Mouse (Mus musculus) myocyte (in vitro differentiated cells): ENCODE results near the gene Spred2. TPM values are rescaled to one million over a fixed set of nuclear protein-coding genes. Genes with fewer than 3 reads are reported as not detected.

Experiments
- H3K27me3 ChIP-seq: one replicate; pipeline ENCODE4 v1.6.1; 2011; ENCODE audit not compliant: control insufficient read depth, insufficient read depth, insufficient read length
- H3K36me3 ChIP-seq: one replicate; pipeline ENCODE4 v1.6.1; 2011; ENCODE audit not compliant: control insufficient read depth, insufficient read depth
- H3K4me2 ChIP-seq: one replicate; pipeline ENCODE4 v1.6.1; 2011; ENCODE audit warnings: low read depth, control low read depth
- H3K4me3 ChIP-seq: one replicate; pipeline ENCODE4 v1.5.1; 2011; ENCODE audit warnings: mild to moderate bottlenecking, control low read depth, moderate library complexity
- H3K79me2 ChIP-seq: one replicate; pipeline ENCODE4 v1.6.1; 2011; ENCODE audit not compliant: control insufficient read depth, insufficient read depth
- H3ac ChIP-seq: one replicate; pipeline ENCODE4 v1.6.1; 2011; ENCODE audit not compliant: control insufficient read depth, insufficient read length
- CEBPB ChIP-seq: IDR thresholded peaks from 2 replicates; pipeline ENCODE4 v1.6.1; 2011; ENCODE audit warnings: mild to moderate bottlenecking, moderate library complexity; ENCODE audit not compliant: poor library complexity, insufficient read depth, severe bottlenecking
- E2F4 ChIP-seq: IDR thresholded peaks from one replicate; pipeline ENCODE4 v1.6.1; 2011; ENCODE audit warnings: mild to moderate bottlenecking, control low read depth, moderate library complexity; ENCODE audit not compliant: insufficient read depth
- MAX ChIP-seq: IDR thresholded peaks from one replicate; pipeline ENCODE4 v1.6.1; 2011; ENCODE audit warnings: low read depth, mild to moderate bottlenecking, control low read depth
- MYOD1 ChIP-seq, 3 experiments: IDR thresholded peaks; one replicate each; pipeline ENCODE4 v1.6.1; 2011; ENCODE audit warnings: control low read depth in 2 of 3, low read depth in 2 of 3, mild to moderate bottlenecking in 2 of 3, moderate library complexity in 1 of 3; ENCODE audit not compliant: insufficient read length in 2 of 3, control insufficient read depth in 1 of 3
- MYOG ChIP-seq, 3 experiments: IDR thresholded peaks; one replicate each; pipeline ENCODE4 v1.6.1; 2011; ENCODE audit warnings: control low read depth in 2 of 3, low read depth in 2 of 3, mild to moderate bottlenecking in 2 of 3; ENCODE audit not compliant: insufficient read length in 2 of 3, control insufficient read depth in 1 of 3, insufficient read depth in 1 of 3
- POLR2A ChIP-seq: IDR thresholded peaks from one replicate; pipeline ENCODE4 v1.6.1; 2011; ENCODE audit warnings: low read depth, mild to moderate bottlenecking, control low read depth, moderate library complexity; ENCODE audit not compliant: insufficient read length
- POLR2AphosphoS2 ChIP-seq: IDR thresholded peaks from one replicate; pipeline ENCODE4 v1.6.1; 2011; ENCODE audit warnings: low read depth, control low read depth; ENCODE audit not compliant: insufficient read length
- REST ChIP-seq: IDR thresholded peaks from one replicate; pipeline ENCODE4 v1.6.1; 2011; ENCODE audit warnings: mild to moderate bottlenecking, control low read depth, moderate library complexity; ENCODE audit not compliant: insufficient read depth, insufficient read length
- SRF ChIP-seq: IDR thresholded peaks from one replicate; pipeline ENCODE4 v1.6.1; 2011; ENCODE audit warnings: low read depth; ENCODE audit not compliant: control insufficient read depth, insufficient read length
- TCF12 ChIP-seq: IDR thresholded peaks from one replicate; pipeline ENCODE4 v1.6.1; 2011; ENCODE audit warnings: mild to moderate bottlenecking, control low read depth; ENCODE audit not compliant: poor library complexity, insufficient read depth, severe bottlenecking
- TCF3 ChIP-seq: IDR thresholded peaks from one replicate; pipeline ENCODE4 v1.6.1; 2011; ENCODE audit warnings: low read depth, control low read depth; ENCODE audit not compliant: insufficient read length
- USF1 ChIP-seq: IDR thresholded peaks from one replicate; pipeline ENCODE4 v1.6.1; 2011; ENCODE audit warnings: low read depth, mild to moderate bottlenecking, control low read depth, moderate library complexity
- polyA plus RNA-seq: library from polyadenylated mRNA; unstranded; fragments of >200 nt; fragmentation: generic; extraction: Trizol; gene quantifications from one replicate; pipeline ENCODE4 v1.2.1, GENCODE M21; 2012; ENCODE audit warnings: missing spikeins

Spred2 gene
- polyA plus RNA-seq, 1 experiment: 15.7 TPM

- no peaks in the 10 kb centered on the region for H3K27me3 ChIP-seq
- no peak overlapping the region for H3ac ChIP-seq
- H3K4me2 ChIP-seq: peak overlapping the region; percentile 72
- TF ChIP-seq CEBPB (no peak), SRF (no peak), MAX (no peak), POLR2AphosphoS2 (no peak), MYOG (IDR thresholded peaks at IDR 0.05; ENCODE audit: control insufficient read depth in 1 of 3, insufficient read depth in 1 of 3, insufficient read length in 2 of 3, low read depth in 2 of 3) (no peak), E2F4 (no peak), USF1 (no peak), REST (no peak), POLR2A (no peak), MYOD1 (IDR thresholded peaks at IDR 0.05; ENCODE audit: control insufficient read depth in 1 of 3, insufficient read length in 2 of 3, low read depth in 2 of 3) (no peak), TCF12 (no peak), TCF3 (no peak)
- peaks cover 95% of the 10 kb centered on the region for H3K79me2 ChIP-seq
- H3K36me3 ChIP-seq: no peaks in the 10 kb centered on the region
- H3K4me3 ChIP-seq: no peak overlapping the region
Observed at GRCm38 (mm10) chr11:19992341-19993281, 68.4 kb downstream of the Spred2 start.

- Histone ChIP-seq H3ac (no peak overlapping the region), H3K36me3 (no peaks in the 10 kb centered on the region), H3K79me2 (peaks cover 84% of the 10 kb centered on the region), H3K27me3 (no peaks in the 10 kb centered on the region), H3K4me2 (no peak overlapping the region), H3K4me3 (no peak overlapping the region)
- TF ChIP-seq POLR2A: no peak
- no peak for TF ChIP-seq MAX
- TF ChIP-seq TCF12: no peak
- TF ChIP-seq CEBPB: no peak
- TF ChIP-seq TCF3: no peak
- TF ChIP-seq SRF: no peak
- no peak for TF ChIP-seq E2F4
- no peak for TF ChIP-seq MYOG (IDR thresholded peaks at IDR 0.05; ENCODE audit: control insufficient read depth in 1 of 3, insufficient read depth in 1 of 3, insufficient read length in 2 of 3, low read depth in 2 of 3)
- TF ChIP-seq POLR2AphosphoS2: no peak
- no peak for TF ChIP-seq REST
- no peak for TF ChIP-seq MYOD1 (IDR thresholded peaks at IDR 0.05; ENCODE audit: control insufficient read depth in 1 of 3, insufficient read length in 2 of 3, low read depth in 2 of 3)
Observed at GRCm38 (mm10) chr11:19993753-19994152, 69.6 kb downstream of the Spred2 start.

GRCm38 (mm10) chr11:19994262-19994790 is 70.2 kb downstream of the Spred2 start:
- Histone ChIP-seq H3K4me2 (no peak overlapping the region), H3ac (no peak overlapping the region), H3K79me2 (peaks cover 78% of the 10 kb centered on the region), H3K4me3 (no peak overlapping the region), H3K27me3 (no peaks in the 10 kb centered on the region), H3K36me3 (no peaks in the 10 kb centered on the region)
- TF ChIP-seq MYOG (IDR thresholded peaks at IDR 0.05; ENCODE audit: control insufficient read depth in 1 of 3, insufficient read depth in 1 of 3, insufficient read length in 2 of 3, low read depth in 2 of 3): no peak
- TF ChIP-seq REST: no peak
- TF ChIP-seq SRF: no peak
- TF ChIP-seq POLR2AphosphoS2: no peak
- no peak for TF ChIP-seq MYOD1 (IDR thresholded peaks at IDR 0.05; ENCODE audit: control insufficient read depth in 1 of 3, insufficient read length in 2 of 3, low read depth in 2 of 3)
- TF ChIP-seq MAX: no peak
- TF ChIP-seq POLR2A: no peak
- TF ChIP-seq TCF3: no peak
- no peak for TF ChIP-seq CEBPB
- TF ChIP-seq TCF12: no peak
- no peak for TF ChIP-seq USF1
- no peak for TF ChIP-seq E2F4

DNA sequence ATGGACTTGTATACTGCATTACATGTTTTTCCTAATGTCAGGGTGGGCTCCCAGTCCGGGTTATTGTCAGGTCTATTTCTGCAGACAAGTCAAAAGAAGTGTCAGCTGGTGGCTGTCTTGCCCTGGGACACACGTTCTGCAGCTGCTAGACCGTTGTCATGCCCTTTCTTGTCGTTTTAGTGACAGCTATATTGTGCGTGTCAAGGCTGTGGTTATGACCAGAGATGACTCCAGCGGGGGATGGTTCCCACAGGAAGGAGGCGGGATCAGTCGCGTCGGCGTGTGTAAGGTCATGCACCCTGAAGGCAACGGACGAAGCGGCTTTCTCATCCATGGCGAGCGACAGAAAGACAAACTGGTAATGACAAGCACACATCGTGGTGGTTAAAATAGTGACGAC is 73.8 kb downstream of the Spred2 start:
- Histone ChIP-seq H3ac (no peak overlapping the region), H3K36me3 (peaks cover 12% of the 10 kb centered on the region), H3K4me3 (no peak overlapping the region), H3K27me3 (no peaks in the 10 kb centered on the region), H3K79me2 (peaks cover 45% of the 10 kb centered on the region), H3K4me2 (no peak overlapping the region)
- TF ChIP-seq MYOG (IDR thresholded peaks at IDR 0.05; ENCODE audit: control insufficient read depth in 1 of 3, insufficient read depth in 1 of 3, insufficient read length in 2 of 3, low read depth in 2 of 3): peak in 1 of 3 experiments; percentile 34
- TF ChIP-seq MYOD1 (IDR thresholded peaks at IDR 0.05; ENCODE audit: control insufficient read depth in 1 of 3, insufficient read length in 2 of 3, low read depth in 2 of 3): peak in 1 of 3 experiments; percentile 64
- TF ChIP-seq SRF: no peak
